Mouse (Mus musculus) myocyte (in vitro differentiated cells): ENCODE measurements around the gene Hist1h3h. TPM values are rescaled to one million over a fixed set of nuclear protein-coding genes. Genes with fewer than 3 reads are reported as not detected.
A peak's percentile ranks its signal among the peaks of the same experiment; 100 is the strongest.
"Not testable (repeated sequence)": the region's sequence is repeated elsewhere in the genome, so short reads cannot be mapped to it uniquely, and the experiment has no call there.

Experiments
- H3K27me3 ChIP-seq: one replicate; pipeline ENCODE4 v1.6.1; 2011; ENCODE audit not compliant: control insufficient read depth, insufficient read depth, insufficient read length
- H3K36me3 ChIP-seq: one replicate; pipeline ENCODE4 v1.6.1; 2011; ENCODE audit not compliant: control insufficient read depth, insufficient read depth
- H3K4me2 ChIP-seq: one replicate; pipeline ENCODE4 v1.6.1; 2011; ENCODE audit warnings: low read depth, control low read depth
- H3K4me3 ChIP-seq: one replicate; pipeline ENCODE4 v1.5.1; 2011; ENCODE audit warnings: mild to moderate bottlenecking, control low read depth, moderate library complexity
- H3K79me2 ChIP-seq: one replicate; pipeline ENCODE4 v1.6.1; 2011; ENCODE audit not compliant: control insufficient read depth, insufficient read depth
- H3ac ChIP-seq: one replicate; pipeline ENCODE4 v1.6.1; 2011; ENCODE audit not compliant: control insufficient read depth, insufficient read length
- E2F4 ChIP-seq: IDR thresholded peaks from one replicate; pipeline ENCODE4 v1.6.1; 2011; ENCODE audit warnings: mild to moderate bottlenecking, control low read depth, moderate library complexity; ENCODE audit not compliant: insufficient read depth
- MYOG ChIP-seq, 3 experiments: IDR thresholded peaks; one replicate each; pipeline ENCODE4 v1.6.1; 2011; ENCODE audit warnings: control low read depth in 2 of 3, low read depth in 2 of 3, mild to moderate bottlenecking in 2 of 3; ENCODE audit not compliant: insufficient read length in 2 of 3, control insufficient read depth in 1 of 3, insufficient read depth in 1 of 3
- POLR2A ChIP-seq: IDR thresholded peaks from one replicate; pipeline ENCODE4 v1.6.1; 2011; ENCODE audit warnings: low read depth, mild to moderate bottlenecking, control low read depth, moderate library complexity; ENCODE audit not compliant: insufficient read length
- POLR2AphosphoS2 ChIP-seq: IDR thresholded peaks from one replicate; pipeline ENCODE4 v1.6.1; 2011; ENCODE audit warnings: low read depth, control low read depth; ENCODE audit not compliant: insufficient read length
- REST ChIP-seq: IDR thresholded peaks from one replicate; pipeline ENCODE4 v1.6.1; 2011; ENCODE audit warnings: mild to moderate bottlenecking, control low read depth, moderate library complexity; ENCODE audit not compliant: insufficient read depth, insufficient read length
- SRF ChIP-seq: IDR thresholded peaks from one replicate; pipeline ENCODE4 v1.6.1; 2011; ENCODE audit warnings: low read depth; ENCODE audit not compliant: control insufficient read depth, insufficient read length
- polyA plus RNA-seq: library from polyadenylated mRNA; unstranded; fragments of >200 nt; fragmentation: generic; extraction: Trizol; gene quantifications from one replicate; pipeline ENCODE4 v1.2.1, GENCODE M21; 2012; ENCODE audit warnings: missing spikeins

The Hist1h3h gene
- polyA plus RNA-seq, 1 experiment, result 9.0 TPM

GRCm38 (mm10) chr13:21715864-21716539, 1.5 kb upstream of the Hist1h3h start, which contains the start of the genes Hist1h2bl and Hist1h2ai:
TSS of gene Hist1h2bl (minus strand) at chr13:21716143.
TSS of gene Hist1h2ai (plus strand) at chr13:21716422.
- Histone ChIP-seq H3K4me3 (peak within 1 kb of the TSS; percentile 30), H3K4me2 (peak within 1 kb of the TSS; percentile 97)
- not testable (repeated sequence) for H3K36me3 ChIP-seq, H3ac ChIP-seq, H3K79me2 ChIP-seq, H3K27me3 ChIP-seq
- peak; percentile 81 for TF ChIP-seq POLR2AphosphoS2
- TF ChIP-seq POLR2A, result peak; percentile 61

GRCm38 (mm10) chr13:21716540-21717391, 693 bp upstream of the Hist1h3h start:
- not testable (repeated sequence) for H3K79me2 ChIP-seq, H3ac ChIP-seq, H3K27me3 ChIP-seq, H3K36me3 ChIP-seq
- peak overlapping the region; percentile 30 for H3K4me3 ChIP-seq
- TF ChIP-seq POLR2AphosphoS2 (peak; percentile 82), POLR2A (peak; percentile 60)
- peak overlapping the region; percentile 97 for H3K4me2 ChIP-seq

- no peaks in the 10 kb centered on the region for H3K27me3 ChIP-seq
- H3ac ChIP-seq, result no peak overlapping the region
- peak overlapping the region; percentile 79 for H3K4me2 ChIP-seq
- no peak for TF ChIP-seq SRF
- peak; percentile 5 for TF ChIP-seq POLR2A
- peak; percentile 68 for TF ChIP-seq POLR2AphosphoS2
- TF ChIP-seq MYOG (IDR thresholded peaks at IDR 0.05; ENCODE audit: control insufficient read depth in 1 of 3, insufficient read depth in 1 of 3, insufficient read length in 2 of 3, low read depth in 2 of 3), result no peak
- H3K4me3 ChIP-seq, result peak overlapping the region; percentile 30
- H3K79me2 ChIP-seq, result no peaks in the 10 kb centered on the region
- H3K36me3 ChIP-seq, result no peaks in the 10 kb centered on the region
These were observed 1.1 kb downstream of the Hist1h3h start for GRCm38 (mm10) chr13:21718381-21719080.

- not testable (repeated sequence) for H3K79me2 ChIP-seq, H3ac ChIP-seq, H3K36me3 ChIP-seq, H3K27me3 ChIP-seq
- peak overlapping the region; percentile 12 for H3K4me3 ChIP-seq
- peak overlapping the region; percentile 79 for H3K4me2 ChIP-seq
- peak; percentile 43 for TF ChIP-seq POLR2A
- TF ChIP-seq POLR2AphosphoS2, result peak; percentile 32
These were observed 3.8 kb downstream of the Hist1h3h start for GRCm38 (mm10) chr13:21721107-21721756.

GRCm38 (mm10) chr13:21721757-21722372, 4.4 kb downstream of the Hist1h3h start, which contains the start of gene Hist1h2bm:
TSS of gene Hist1h2bm (plus strand) at chr13:21722044.
- TF ChIP-seq E2F4 (peak; percentile 73), POLR2AphosphoS2 (peak; percentile 97), POLR2A (peak; percentile 90)
- Histone ChIP-seq H3K4me2 (peak within 1 kb of the TSS; percentile 79), H3K4me3 (peak within 1 kb of the TSS; percentile 12)
- not testable (repeated sequence) for H3ac ChIP-seq, H3K36me3 ChIP-seq, H3K27me3 ChIP-seq, H3K79me2 ChIP-seq

GRCm38 (mm10) chr13:21722373-21722925, 5.0 kb downstream of the Hist1h3h start:
- Histone ChIP-seq H3K4me3 (peak overlapping the region; percentile 12), H3K27me3 (no peaks in the 10 kb centered on the region), H3ac (no peak overlapping the region), H3K79me2 (no peaks in the 10 kb centered on the region), H3K36me3 (no peaks in the 10 kb centered on the region), H3K4me2 (peak overlapping the region; percentile 72)
- TF ChIP-seq POLR2A (peak; percentile 1), REST (no peak), POLR2AphosphoS2 (peak; percentile 20)
